Mouse (Mus musculus): ENCODE measurements around the gene Cavin1.

- TF ChIP-seq CTCF (IDR thresholded peaks at IDR 0.05; ENCODE audit: low read depth) (no peak), EP300 (IDR thresholded peaks at IDR 0.05; ENCODE audit: low read depth) (no peak)
These were observed 10.5 kb upstream of the Cavin1 start for GRCm38 (mm10) chr11:100981236-100981635.

Data from heart, postnatal 0 days (tissue).